Mouse (Mus musculus) liver (tissue): Measurements from ENCODE around the gene Vps33a.
A peak's percentile ranks its signal among the peaks of the same experiment; 100 is the strongest.

Experiments
- DNase-seq: peaks from one replicate; pipeline ENCODE4 v3.0.0-alpha.2; 2020; ENCODE audit warnings: mixed read lengths

Gene Vps33a

DNA sequence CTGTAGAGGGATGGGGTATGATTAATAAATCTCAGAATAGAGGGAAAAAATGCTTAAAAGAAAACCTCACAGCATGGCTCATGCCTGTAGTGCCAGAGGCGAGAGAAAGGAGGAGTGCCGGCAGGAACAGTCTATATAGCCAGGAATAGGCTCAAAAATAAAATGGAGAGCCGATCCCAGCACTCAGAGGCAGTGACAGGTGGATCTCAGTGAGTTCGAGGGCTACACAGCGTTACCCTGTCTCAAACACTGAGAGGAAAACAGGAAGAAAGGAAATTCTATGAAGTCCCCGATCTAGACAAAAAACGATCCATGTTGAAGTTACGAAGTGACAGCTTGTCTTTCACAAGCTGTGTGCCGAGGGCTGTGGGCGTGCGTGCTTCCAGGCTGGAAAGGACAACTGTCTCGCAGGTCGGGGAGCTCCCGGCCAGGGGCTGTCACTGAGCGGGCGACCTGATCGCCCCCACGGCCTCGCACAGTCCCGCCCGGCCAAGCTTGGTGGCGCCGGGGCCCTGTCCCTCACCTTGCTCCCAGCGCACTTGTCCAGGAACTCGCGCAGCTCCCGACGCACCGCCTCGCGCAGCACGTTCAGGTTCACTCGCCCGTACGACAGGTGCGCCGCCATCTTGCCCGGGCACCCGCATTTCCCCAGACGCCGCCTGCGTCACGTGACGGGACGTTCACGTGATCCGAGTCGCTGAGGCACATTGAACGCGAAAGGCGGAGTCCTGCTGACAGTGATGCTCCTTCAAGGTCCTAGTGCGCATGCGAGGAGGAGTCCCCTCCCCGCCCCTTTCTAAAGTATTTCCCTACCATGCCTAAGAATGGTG, at the start of gene Vps33a:
Gene Vps33a (minus strand): TSS at position 682 of the 830 bp plus-strand sequence.
- DNase-seq: peak; percentile 99

DNA sequence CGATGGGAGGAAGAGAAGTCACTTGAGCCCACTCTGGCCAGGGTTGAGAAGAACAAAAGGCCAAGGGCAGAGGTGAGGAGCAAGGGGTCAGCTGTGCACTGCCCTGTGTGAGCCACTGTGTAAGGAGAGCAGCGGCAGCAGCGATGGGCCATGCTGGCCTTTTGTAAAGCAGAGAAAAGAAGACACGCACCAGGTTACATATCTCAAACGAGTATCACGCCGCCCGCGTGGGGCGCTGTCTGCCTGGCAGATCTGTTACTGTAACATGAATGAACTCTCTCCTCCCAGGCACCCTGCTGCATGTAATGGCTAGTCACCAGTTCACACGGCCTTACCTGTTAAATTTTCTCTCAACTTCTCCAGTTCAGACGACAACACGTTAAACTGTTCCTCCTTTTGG, 49.6 kb upstream of the Vps33a start:
- no peak for DNase-seq

DNA sequence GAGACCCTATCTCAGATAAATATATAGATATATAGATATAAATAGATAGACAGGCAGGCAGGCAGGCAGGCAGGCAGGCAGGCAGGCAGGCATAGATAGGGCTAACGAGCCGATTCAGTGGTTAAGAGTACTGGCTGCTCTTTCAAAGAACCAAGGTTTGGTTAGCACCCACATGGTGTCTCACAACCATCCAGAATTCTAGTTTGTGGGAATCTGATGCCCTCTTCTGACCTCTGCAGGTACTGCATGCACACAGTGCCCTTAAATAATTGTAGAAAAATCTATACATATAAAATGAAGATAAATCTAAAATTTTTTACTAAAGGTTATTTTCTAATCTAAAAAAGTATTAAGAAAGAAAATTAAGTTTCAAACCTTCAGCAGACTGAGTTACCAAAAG, 45.7 kb upstream of the Vps33a start:
- peak; percentile 28 for DNase-seq

DNA sequence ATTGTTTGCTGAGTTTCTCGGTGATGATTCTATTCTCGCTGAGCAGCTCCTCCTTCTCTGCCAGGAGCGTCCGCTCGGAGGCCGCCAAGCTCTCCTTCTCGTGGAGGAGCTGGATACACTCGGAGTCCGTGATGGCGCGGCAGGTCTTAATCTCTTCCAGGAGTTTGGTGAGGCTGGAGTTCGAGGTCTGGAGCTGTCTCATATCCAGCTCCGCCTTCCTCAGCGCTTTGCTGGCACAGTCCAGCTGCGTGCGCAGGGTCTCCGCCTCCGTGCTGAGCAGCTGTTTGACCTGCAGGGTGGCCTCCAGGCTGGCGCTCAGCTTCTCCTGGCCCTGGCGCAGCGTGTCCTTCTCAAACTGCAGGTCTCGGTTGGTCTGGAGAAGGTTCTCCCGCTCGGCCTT, 41.4 kb upstream of the Vps33a start:
- no peak for DNase-seq

DNA sequence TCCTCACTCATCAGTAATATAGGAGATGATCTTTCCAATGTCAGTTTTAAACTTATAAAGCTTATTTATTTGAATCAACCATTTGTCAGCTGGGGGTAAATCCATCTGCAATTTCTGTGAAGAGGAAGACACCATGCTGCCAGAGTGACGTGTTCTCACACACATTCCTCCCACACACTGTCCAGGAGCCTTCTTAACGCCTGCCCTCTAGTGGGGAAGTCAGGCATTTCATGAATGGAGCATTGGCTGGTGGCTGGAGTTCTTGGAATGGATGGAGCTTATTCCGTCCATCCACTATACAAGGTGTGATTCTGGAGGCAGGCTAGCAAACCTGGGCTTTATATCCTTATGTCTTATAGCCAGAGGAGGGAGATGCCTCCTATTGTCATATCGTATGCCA, 37.0 kb upstream of the Vps33a start:
- peak; percentile 66 for DNase-seq

DNA sequence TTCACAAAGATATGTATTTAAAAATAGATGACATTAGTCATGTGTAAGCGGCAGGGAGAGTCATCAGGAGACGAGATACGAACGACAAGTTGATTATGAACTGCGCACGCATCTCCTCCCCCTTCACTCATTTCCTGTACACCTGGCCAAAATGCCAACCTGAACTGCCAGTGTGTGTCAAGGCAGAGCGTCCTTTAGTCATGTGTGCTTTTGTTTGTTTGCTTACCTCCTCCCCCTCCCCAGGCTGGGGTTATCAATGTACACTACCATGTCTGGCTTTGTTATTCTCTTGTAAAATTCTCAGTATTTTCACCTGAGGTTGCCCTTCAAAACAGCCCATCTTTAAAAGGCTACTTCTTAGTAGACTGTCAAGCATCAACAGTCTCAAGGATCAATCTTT, 36.6 kb upstream of the Vps33a start:
- no peak for DNase-seq

DNA sequence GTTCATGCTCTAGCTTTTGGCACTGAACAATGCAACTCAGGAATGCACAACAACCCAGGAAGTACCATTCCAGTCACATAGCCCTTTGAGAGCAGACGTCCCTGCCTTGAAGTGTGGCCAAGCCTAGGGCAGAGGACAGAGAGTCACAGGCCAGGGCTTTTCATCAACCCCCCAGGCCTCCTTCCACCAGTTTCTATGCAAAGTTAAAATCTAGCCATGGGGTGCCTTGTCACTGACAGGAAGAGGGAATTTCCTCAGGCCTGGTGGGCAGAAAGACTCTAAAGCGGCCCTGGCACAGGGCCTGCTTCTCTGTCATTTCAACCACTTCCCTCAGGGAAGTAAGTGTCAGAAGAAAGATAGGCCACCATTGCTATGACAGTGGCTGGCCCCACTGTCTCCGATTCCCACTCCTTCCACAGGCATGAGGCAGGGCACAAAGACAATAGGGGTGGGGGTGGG, 34.4 kb upstream of the Vps33a start:
- no peak for DNase-seq

DNA sequence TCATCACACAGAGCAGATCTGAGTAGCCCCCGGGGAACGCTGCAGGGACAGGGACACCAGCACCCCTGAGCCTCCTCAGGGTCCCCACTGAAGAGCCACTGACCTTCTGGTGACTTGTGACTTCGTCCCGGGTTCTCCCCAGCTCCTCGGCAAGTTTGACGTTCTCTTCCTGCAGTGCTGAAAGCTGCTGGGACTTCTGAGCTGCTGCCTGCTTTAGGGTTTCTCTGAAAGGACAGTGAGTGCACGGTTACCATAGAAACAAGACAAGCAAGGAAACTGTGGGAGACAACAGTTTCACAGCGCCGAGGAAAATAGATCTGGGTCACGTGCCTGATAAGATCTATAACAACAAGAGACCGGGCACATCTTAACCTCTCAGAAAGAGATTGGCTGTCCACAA, 30.7 kb upstream of the Vps33a start:
- DNase-seq: no peak

DNA sequence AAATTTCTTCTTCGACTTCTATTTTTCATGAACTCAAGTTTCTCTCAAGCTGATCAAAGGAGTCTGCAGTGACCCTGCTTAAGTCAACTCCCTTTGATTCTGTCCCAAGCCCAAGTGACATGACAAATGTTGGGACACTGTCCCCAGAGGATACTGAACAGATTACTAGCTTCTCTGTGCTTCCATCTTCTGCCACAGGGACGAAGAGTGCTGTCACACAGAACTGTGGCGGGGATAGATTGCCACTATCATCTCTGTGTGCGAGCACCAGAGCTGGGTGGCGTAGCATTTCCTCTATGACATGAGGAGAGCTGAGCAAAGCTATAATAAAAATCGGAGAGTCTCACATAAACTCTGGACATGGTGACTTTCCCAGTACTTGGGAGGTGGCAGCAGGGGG, 29.3 kb upstream of the Vps33a start:
- DNase-seq: no peak

DNA sequence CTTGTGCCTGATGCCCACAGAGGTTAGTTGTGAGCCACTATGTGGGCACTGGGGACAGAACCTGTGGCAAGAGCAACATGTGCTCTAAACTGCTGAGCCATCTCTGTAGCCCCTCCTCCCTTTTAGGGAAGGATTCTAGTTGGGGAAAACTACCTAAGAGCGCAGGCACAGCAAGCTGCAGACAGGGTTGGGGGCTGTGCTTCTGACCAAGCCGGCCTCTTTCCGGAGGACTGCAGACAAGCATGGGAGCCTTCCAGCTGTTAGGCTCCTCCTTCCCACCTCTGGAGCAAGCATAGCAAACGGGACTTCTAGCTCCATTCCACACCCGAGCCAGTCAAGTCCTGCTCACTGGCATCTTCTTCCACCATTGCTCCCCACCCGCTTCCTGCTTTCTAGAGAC, 26.5 kb upstream of the Vps33a start:
- DNase-seq: no peak

DNA sequence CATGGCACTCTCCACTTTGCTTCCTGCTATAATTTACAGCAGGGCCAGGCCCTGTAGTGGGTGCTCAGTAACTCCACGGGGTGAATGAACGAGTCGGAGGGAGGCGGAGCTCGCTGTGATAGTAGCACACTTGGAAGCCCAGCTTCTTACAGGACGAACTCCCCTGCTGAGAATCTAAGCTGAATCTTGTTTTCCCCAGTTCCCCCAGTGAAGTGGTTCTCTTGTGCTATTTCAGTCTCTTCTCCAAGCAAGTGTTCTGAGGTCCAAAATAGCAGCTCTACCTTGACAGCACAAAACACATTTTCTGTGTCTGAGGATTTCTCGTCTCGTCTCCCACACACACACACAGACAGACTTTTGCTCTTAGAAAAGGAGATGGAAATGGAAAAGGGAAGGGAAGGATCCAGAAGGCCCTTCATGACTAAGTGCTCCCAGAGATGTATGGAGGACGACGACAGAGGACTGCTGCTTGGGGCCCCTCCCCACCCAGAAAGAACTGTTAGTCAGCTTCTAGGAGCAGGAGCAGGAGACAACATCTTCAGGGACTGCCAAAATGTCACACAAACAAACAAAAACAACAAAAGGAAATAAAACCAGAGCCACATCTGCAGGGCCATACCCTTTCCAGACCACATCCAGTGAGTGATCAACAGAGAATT, 20.9 kb upstream of the Vps33a start:
- DNase-seq: no peak

DNA sequence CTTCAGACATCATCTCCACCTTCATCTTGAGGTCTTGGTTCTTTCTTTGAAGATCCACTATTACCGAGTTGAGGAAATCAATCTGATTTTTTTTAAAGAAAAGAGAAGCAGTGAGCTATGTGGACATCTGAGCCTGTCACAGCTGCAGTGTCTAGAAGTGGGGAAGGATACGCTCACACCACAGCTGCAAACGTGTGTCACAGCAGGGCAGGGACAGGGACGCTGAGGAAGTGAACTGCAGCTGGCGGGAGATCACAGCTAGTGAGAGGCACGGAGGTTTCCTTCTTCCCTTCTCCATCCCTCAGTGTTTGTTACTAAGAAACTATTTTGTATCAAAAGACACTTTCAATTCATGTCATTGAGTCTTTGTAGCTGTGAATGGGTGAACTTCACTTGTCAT, 7.2 kb upstream of the Vps33a start:
- no peak for DNase-seq

DNA sequence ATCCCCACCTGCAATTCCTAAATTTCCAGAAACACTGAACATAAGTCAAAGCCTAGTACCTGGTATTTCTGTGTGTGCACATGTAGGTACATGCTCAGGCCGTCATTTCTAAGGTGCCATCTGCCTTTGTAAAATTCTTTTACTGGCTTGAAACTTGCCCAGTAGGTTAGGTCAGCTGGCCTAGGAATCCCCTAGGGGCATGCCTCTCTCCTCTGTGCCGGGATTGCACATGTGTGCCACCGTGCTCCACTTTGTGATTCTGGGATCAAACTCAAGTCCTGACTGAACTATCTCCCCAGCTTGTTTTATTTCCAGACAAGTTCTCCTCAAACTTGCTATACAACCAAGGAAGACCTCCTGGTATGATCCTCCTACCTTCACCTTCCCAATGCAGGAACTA, 3.9 kb upstream of the Vps33a start:
- DNase-seq: no peak

DNA sequence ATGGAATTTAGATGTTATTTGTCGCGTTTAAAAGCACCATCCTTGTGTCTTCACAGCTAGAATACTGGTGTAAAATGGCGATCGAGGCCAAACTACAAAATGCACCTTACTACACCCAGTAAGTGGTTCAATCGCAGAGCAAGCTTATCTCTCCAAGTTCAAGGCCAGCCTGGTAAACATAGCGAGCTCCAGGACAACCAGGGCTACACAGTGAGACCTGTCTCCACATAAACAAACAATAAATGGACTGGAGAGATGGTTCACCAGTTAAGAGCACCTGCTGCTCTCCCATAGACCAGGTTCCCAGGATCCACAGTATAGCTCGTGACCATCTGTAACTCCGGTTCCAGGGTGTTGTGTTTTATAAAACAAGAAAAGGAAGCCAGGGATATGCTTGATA, 524 bp upstream of the Vps33a start:
- no peak for DNase-seq

DNA sequence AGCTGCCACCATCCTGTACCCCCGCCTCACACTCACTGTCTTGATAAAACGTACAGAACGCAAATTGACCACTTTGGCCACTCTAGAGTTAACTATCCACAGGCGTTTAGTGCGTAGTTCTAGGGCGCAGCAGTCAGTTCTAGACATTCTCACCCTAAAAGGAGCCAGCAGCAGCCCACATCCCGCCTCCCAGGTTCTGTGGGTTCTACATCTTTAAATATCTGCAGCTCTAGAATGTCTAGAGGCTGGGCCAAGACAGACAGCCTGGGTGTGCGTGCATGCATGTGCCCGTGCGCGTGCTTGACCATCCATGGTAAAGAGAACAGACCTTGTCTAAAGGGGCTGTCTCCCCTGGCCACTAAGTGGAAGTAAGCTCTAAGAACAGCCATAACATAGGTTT, 11.7 kb downstream of the Vps33a start:
- no peak for DNase-seq

DNA sequence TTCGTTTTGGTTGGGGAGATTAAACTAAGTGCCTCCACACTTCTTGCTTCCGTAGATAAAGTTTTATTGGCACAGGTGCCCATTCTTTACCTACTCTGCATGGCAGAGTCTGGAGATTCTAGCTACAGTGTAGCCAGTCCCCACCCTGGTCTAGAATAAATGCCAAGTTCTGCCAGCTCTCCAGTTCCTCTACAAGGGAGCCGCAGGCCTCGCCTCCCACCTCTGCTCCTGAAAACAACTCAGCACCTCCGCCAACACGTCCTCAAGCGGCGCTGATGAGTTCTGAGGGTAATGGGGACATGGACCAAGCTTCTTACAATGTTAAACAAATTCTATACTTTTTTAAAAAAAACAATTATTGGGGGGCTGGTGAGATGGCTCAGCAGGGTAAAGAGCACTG, 13.2 kb downstream of the Vps33a start:
- no peak for DNase-seq

DNA sequence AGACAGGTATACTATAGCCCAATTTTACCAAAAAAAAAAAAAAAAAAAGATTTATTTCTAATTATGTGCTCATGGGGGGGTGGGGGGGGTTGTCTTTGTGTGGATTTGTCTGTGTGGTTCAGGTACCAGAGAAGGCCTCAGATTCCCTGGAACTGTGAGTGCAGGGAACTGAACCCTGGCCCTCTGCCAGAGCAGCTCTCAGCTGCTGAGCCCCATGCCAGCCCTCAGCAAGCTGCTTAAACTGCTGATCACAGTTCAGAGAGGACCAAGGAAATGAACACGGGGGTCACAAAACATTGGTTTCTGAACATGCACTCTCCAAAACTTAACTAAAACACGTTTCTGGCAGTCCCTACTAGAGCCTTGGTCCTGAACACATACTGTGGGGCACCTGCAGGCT, 16.4 kb downstream of the Vps33a start:
- DNase-seq: no peak

DNA sequence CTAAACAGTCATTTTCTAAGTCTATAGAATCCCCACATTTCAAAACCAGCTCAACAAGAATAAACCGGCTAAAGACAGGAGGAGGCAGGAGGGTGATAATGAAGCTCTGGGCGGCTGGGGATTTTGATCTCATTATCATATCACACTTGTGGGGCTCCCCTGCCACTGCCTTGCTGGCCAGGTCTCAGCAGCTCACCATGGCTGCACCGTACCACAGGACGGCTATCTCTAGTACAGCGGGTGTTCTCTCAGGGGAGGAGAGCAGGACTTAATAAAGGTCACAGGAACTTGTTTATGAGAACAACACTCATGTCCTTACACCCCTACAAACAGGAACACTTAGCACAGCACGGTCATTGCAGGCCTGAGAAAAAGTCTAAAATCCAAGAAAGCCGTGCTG, 17.1 kb downstream of the Vps33a start:
- peak; percentile 68 for DNase-seq

DNA sequence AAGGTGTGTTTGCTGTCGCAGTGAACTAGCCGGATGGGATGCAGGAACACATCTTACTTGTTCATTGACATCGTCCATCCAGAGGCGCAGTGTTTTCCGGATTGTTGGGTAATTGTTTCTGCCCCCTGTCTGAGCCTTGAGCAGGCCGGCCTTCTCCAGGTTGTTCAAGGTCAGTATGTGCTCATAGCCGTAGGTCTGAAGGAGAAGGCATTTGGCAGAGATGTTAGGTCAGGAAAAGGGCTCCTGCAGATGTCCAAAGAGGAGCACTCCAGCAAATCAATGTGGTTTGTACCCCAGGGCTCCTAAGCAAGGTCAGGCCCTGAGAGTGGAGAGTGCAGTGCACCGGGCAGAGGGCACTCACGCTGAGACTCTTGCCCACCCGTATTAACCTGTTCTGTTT, 39.0 kb downstream of the Vps33a start:
- DNase-seq: no peak

DNA sequence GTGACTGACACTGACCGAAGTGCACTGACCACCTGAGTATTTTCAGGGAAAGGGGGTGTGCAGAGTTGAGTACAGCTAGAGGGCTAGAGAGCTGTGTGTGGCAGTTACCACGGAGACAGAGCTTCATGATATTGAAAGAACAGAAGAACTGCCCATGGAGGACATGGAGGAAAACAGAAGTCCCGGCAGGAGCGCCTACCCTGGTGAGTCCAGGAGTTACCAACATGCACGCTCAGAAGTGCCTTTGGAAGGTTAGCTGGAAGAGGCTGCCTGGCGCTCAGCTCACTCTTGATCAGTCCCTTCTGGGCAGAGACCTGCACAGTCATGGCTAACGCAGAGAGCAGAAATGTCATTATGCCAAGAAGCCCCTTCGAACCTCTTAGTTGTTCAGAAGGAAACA, 42.8 kb downstream of the Vps33a start:
- no peak for DNase-seq

DNA sequence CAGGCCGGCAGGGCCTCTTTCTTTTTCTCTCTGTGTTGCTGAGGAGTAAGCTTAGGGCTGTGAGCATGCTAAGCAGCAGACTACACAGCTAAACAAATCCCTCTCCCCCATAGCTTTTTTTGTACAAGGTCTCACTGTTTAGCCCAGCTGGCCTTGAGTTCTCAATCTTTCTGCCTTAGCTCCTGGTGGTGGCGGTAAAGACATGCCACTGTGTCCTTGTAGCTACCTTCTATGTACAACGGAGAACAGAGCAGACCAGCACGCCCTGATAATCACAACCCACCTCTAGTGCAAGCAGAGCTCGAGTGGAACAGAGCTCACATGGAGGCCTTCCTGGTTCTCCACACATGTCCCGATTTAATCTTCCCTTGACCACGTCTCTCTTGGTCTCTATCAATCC, 44.2 kb downstream of the Vps33a start:
- DNase-seq: no peak

DNA sequence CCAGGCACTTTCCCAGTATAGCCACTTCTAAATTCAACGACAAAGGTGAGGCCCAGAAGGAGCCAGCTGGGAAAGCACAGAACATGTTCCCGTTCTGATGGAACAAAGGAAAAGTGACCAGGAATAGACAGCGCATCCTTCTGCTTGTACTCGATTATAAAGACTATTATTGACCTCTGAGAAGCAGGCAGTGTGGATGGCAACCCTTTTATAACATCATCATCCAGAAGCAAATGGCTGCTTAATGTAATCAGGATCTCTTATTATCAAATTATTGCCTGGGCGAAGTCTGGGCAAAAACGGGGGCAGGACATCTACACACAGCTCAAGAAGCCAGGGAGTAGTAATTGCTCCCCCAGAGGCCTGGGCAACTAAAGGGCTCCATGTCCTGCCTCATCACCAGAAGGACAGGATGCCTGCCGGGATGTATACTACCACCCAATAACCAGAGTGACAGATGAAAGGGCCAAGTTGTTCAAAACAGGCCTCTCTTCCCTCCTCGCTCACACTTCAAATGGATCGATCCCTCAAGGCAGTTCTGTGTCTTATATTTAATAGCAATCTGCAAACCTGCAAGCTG, 46.8 kb downstream of the Vps33a start:
- no peak for DNase-seq

DNA sequence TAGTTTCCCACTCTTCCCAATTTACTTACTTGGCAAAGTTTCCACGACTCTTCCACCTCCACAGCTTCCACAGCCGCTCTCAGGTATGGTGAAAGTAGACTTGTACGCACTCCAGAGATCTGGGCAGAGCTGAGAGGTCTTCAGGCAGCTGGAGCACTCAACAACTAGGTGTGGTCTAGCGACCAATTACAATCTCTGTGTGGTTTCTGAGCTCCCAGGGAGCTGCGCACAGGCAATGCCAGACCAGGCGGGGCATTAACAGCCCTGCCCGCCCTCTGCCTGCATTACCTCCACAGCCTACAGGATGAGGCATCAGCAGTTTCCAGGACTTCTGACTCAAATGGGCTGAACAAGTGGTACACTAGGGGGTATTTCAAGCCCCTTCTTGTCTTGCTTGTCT, 47.6 kb downstream of the Vps33a start, which contains the start of gene Gm49027:
Gene Gm49027 (minus strand): TSS at position 208 of the 400 bp plus-strand sequence.
- no peak for DNase-seq

DNA sequence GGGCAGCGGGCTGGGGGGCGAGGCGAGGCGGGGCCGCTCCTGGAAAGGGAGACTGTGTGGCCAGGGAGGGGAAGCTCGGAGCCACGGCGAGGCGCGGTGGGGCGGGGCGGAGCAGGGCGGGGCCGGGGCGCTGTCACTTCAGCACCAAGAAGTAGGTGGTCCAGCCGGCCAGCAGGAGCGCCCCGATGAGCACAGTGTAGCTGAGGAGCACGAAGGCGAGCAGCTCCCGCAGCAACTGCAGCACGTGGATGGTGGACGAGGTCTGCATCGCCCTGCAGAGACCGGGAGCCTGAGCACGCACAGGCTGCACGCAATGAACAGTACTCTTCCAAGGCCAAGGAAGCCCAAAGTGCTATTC, 48.5 kb downstream of the Vps33a start:
- DNase-seq: peak; percentile 89
